Mouse (Mus musculus): ENCODE measurements around the gene Atrnl1. TPM values are rescaled to one million over a fixed set of nuclear protein-coding genes. Genes with fewer than 3 reads are reported as not detected.
"Not testable (repeated sequence)": the region's sequence is repeated elsewhere in the genome, so short reads cannot be mapped to it uniquely, and the experiment has no call there.

The Atrnl1 gene
- total RNA-seq, 2 experiments from 2014 or later, result 63.4 to 68.6 TPM

GRCm38 (mm10) chr19:57958726-57959125, 347.9 kb downstream of the Atrnl1 start:
- no peak for DNase-seq (ENCODE audit: low spot score in 2 of 2)

GRCm38 (mm10) chr19:57961321-57961720, 350.5 kb downstream of the Atrnl1 start:
- no peak for DNase-seq (ENCODE audit: low spot score in 2 of 2)

GRCm38 (mm10) chr19:57961738-57962640, 351.2 kb downstream of the Atrnl1 start:
- DNase-seq (ENCODE audit: low spot score in 2 of 2), result no peak

GRCm38 (mm10) chr19:57963874-57964273, 353.0 kb downstream of the Atrnl1 start:
- DNase-seq (ENCODE audit: low spot score in 2 of 2), result no peak

- DNase-seq (ENCODE audit: low spot score in 2 of 2), result peak in 1 of 2 experiments; percentile 44
Observed at GRCm38 (mm10) chr19:57969766-57970165, 358.9 kb downstream of the Atrnl1 start.

GRCm38 (mm10) chr19:57970342-57970895, 359.6 kb downstream of the Atrnl1 start:
- DNase-seq (ENCODE audit: low spot score in 2 of 2), result no peak

- DNase-seq (ENCODE audit: low spot score in 2 of 2), result no peak
Observed at GRCm38 (mm10) chr19:57975201-57975600, 364.4 kb downstream of the Atrnl1 start.

GRCm38 (mm10) chr19:57985918-57986900, 375.4 kb downstream of the Atrnl1 start:
- DNase-seq (ENCODE audit: low spot score in 2 of 2), result peak in 1 of 2 experiments; percentile 11

GRCm38 (mm10) chr19:57987696-57988393, 377.0 kb downstream of the Atrnl1 start:
- peak in 1 of 2 experiments; percentile 8 for DNase-seq (ENCODE audit: low spot score in 2 of 2)

- DNase-seq (ENCODE audit: low spot score in 2 of 2), result no peak
Observed at GRCm38 (mm10) chr19:57988559-57989093, 377.8 kb downstream of the Atrnl1 start.

GRCm38 (mm10) chr19:57991099-57991760, 380.4 kb downstream of the Atrnl1 start:
- peak in 1 of 2 experiments; percentile 8 for DNase-seq (ENCODE audit: low spot score in 2 of 2)

GRCm38 (mm10) chr19:57994174-57994833, 383.5 kb downstream of the Atrnl1 start:
- DNase-seq (ENCODE audit: low spot score in 2 of 2), result not testable (repeated sequence)

GRCm38 (mm10) chr19:57995015-57995414, 384.2 kb downstream of the Atrnl1 start:
- no peak for DNase-seq (ENCODE audit: low spot score in 2 of 2)

- DNase-seq (ENCODE audit: low spot score in 2 of 2), result no peak
Observed at GRCm38 (mm10) chr19:57997961-57998360, 387.1 kb downstream of the Atrnl1 start.

- DNase-seq (ENCODE audit: low spot score in 2 of 2), result no peak
Observed at GRCm38 (mm10) chr19:58011636-58012035, 400.8 kb downstream of the Atrnl1 start.

- DNase-seq (ENCODE audit: low spot score in 2 of 2), result no peak
Observed at GRCm38 (mm10) chr19:58015741-58016140, 404.9 kb downstream of the Atrnl1 start.

- no peak for DNase-seq (ENCODE audit: low spot score in 2 of 2)
Observed at GRCm38 (mm10) chr19:58016561-58017453, 406.0 kb downstream of the Atrnl1 start.

GRCm38 (mm10) chr19:58017468-58017867, 406.6 kb downstream of the Atrnl1 start:
- no peak for DNase-seq (ENCODE audit: low spot score in 2 of 2)
